Mouse (Mus musculus): ENCODE data around the gene Sh3d19. TPM values are rescaled to one million over a fixed set of nuclear protein-coding genes. Genes with fewer than 3 reads are reported as not detected.
A peak's percentile ranks its signal among the peaks of the same experiment; 100 is the strongest.
"Not testable (repeated sequence)": the region's sequence is repeated elsewhere in the genome, so short reads cannot be mapped to it uniquely, and the experiment has no call there.

Sh3d19 gene
- polyA plus RNA-seq, 1 experiment from 2014 or later, result 8.9 TPM

GRCm38 (mm10) chr3:85952696-85953283 lies 18.1 kb upstream of the Sh3d19 start:
- Histone ChIP-seq H3K36me3 (no peaks in the 10 kb centered on the region), H3K9me3 (0 out of 2 replicates have a peak, but pooled peaks cover 6% of the 10 kb centered on the region), H3K4me2 (replicated peaks) (no peak overlapping the region), H3K4me3 (no peak overlapping the region), H3K4me1 (no peaks in the 10 kb centered on the region), H3K27me3 (no peaks in the 10 kb centered on the region), H3K27ac (replicated peaks) (no peak overlapping the region), H3K9ac (replicated peaks) (no peak overlapping the region)
- ATAC-seq (ENCODE audit: low FRiP score, low read depth), result no peak
- WGBS, result 90% methylated on average over 10 of the region's 10 CpGs

- H3K27ac ChIP-seq (replicated peaks), result no peak overlapping the region
- H3K9me3 ChIP-seq, result no peaks in the 10 kb centered on the region
- 83% methylated on average over 9 of the region's 9 CpGs for WGBS
- no peak overlapping the region for H3K4me2 ChIP-seq (replicated peaks)
- no peak overlapping the region for H3K4me3 ChIP-seq
- no peaks in the 10 kb centered on the region for H3K36me3 ChIP-seq
- H3K9ac ChIP-seq (replicated peaks), result no peak overlapping the region
- no peak for ATAC-seq (ENCODE audit: low FRiP score, low read depth)
- no peaks in the 10 kb centered on the region for H3K4me1 ChIP-seq
- no peaks in the 10 kb centered on the region for H3K27me3 ChIP-seq
These were observed 15.6 kb upstream of the Sh3d19 start for GRCm38 (mm10) chr3:85955269-85955668.

GRCm38 (mm10) chr3:85955704-85956103 lies 15.2 kb upstream of the Sh3d19 start:
- Histone ChIP-seq H3K27ac (replicated peaks) (no peak overlapping the region), H3K4me1 (no peaks in the 10 kb centered on the region), H3K9ac (replicated peaks) (no peak overlapping the region), H3K4me3 (no peak overlapping the region), H3K9me3 (no peaks in the 10 kb centered on the region), H3K4me2 (replicated peaks) (no peak overlapping the region), H3K27me3 (no peaks in the 10 kb centered on the region), H3K36me3 (no peaks in the 10 kb centered on the region)
- ATAC-seq (ENCODE audit: low FRiP score, low read depth), result no peak
- 90% methylated on average over 5 of the region's 5 CpGs for WGBS

GRCm38 (mm10) chr3:85959669-85960068 lies 11.2 kb upstream of the Sh3d19 start:
- Histone ChIP-seq H3K36me3 (no peaks in the 10 kb centered on the region), H3K27ac (replicated peaks) (no peak overlapping the region), H3K27me3 (no peaks in the 10 kb centered on the region), H3K9me3 (peaks cover 4% of the 10 kb centered on the region; the same call in 1 of the 2 replicates), H3K4me1 (no peaks in the 10 kb centered on the region), H3K4me2 (replicated peaks) (no peak overlapping the region), H3K9ac (replicated peaks) (no peak overlapping the region), H3K4me3 (no peak overlapping the region)
- ATAC-seq (ENCODE audit: low FRiP score, low read depth), result no peak
- 82% methylated on average over 1 of the region's 1 CpGs for WGBS

DNA sequence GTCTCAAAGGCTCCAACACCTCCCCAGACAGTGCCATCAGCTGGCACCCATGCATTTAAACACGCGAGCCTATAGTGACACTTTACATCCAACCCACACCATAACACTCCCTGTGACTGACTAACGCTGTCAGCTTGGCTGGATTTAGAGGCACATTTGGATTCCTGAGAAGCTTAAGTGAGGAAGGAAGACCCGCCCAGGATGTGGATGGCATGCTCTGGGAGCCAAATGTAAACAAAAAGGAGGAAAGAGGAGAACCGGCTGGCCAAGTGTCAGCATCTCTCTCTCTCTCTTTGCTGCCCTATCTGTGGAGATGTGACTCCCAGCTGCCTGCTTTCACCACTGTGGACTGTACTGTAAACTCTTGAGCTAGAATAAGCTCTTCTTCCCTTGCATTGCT lies 9.8 kb upstream of the Sh3d19 start:
- Histone ChIP-seq H3K4me1 (no peaks in the 10 kb centered on the region), H3K4me3 (no peak overlapping the region), H3K36me3 (no peaks in the 10 kb centered on the region), H3K27ac (replicated peaks) (no peak overlapping the region), H3K4me2 (replicated peaks) (no peak overlapping the region), H3K9ac (replicated peaks) (no peak overlapping the region), H3K9me3 (peaks cover 4% of the 10 kb centered on the region; the same call in 1 of the 2 replicates), H3K27me3 (no peaks in the 10 kb centered on the region)
- ATAC-seq (ENCODE audit: low FRiP score, low read depth), result no peak
- 48% methylated on average over 5 of the region's 5 CpGs for WGBS

DNA sequence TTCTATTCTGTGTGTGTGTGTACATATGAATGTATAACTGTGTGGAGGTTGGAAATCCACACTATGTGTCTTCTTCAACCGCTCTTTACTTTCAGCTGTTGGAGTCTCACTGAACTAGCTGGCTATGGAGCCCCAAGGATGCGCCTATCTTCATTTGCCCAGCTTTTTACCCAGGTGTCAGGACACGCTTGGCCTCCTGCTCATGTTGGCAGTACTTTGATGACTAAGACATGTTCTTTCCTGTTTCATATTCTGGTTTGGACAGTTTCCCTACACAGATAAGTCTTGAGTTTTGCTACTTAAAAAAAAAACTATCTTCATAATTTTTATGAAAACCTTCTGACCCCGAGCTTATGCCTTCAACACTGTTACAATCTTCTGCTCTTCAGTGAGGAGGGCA lies 5.4 kb upstream of the Sh3d19 start:
- Histone ChIP-seq H3K27ac (replicated peaks) (no peak overlapping the region), H3K4me1 (0 out of 2 replicates have a peak, but pooled peaks cover 2% of the 10 kb centered on the region), H3K9me3 (peaks cover 4% of the 10 kb centered on the region; the same call in 1 of the 2 replicates), H3K4me2 (replicated peaks) (no peak overlapping the region), H3K27me3 (no peaks in the 10 kb centered on the region; the same call in 1 of the 2 replicates), H3K36me3 (no peaks in the 10 kb centered on the region), H3K4me3 (no peak overlapping the region), H3K9ac (replicated peaks) (no peak overlapping the region)
- 87% methylated on average over 4 of the region's 4 CpGs for WGBS
- no peak for ATAC-seq (ENCODE audit: low FRiP score, low read depth)

- no peak overlapping the region for H3K4me3 ChIP-seq
These were observed 1.9 kb upstream of the Sh3d19 start for GRCm38 (mm10) chr3:85969040-85969439.

GRCm38 (mm10) chr3:85971599-85971975 lies 678 bp downstream of the Sh3d19 start:
- ATAC-seq (ENCODE audit: low FRiP score, low read depth), result peak; percentile 45; the same call in 1 of the 2 replicates
- under 1% methylated on average over 13 of the region's 13 CpGs for WGBS
- H3K27me3 ChIP-seq, result peaks cover 9% of the 10 kb centered on the region; the same call in 1 of the 2 replicates

More at GRCm38 (mm10) chr3:85969040-85969439, 1.9 kb upstream of the Sh3d19 start:
- H3K4me2 ChIP-seq (replicated peaks), result no peak overlapping the region
- H3K4me1 ChIP-seq, result peaks cover 10% of the 10 kb centered on the region; the same call in 1 of the 2 replicates
- H3K36me3 ChIP-seq, result no peaks in the 10 kb centered on the region
- 92% methylated on average over 8 of the region's 8 CpGs for WGBS
- H3K27ac ChIP-seq (replicated peaks), result no peak overlapping the region
- no peak overlapping the region for H3K9ac ChIP-seq (replicated peaks)
- H3K27me3 ChIP-seq, result peaks cover 9% of the 10 kb centered on the region; the same call in 1 of the 2 replicates
- no peak for ATAC-seq (ENCODE audit: low FRiP score, low read depth)
- H3K9me3 ChIP-seq, result no peaks in the 10 kb centered on the region

DNA sequence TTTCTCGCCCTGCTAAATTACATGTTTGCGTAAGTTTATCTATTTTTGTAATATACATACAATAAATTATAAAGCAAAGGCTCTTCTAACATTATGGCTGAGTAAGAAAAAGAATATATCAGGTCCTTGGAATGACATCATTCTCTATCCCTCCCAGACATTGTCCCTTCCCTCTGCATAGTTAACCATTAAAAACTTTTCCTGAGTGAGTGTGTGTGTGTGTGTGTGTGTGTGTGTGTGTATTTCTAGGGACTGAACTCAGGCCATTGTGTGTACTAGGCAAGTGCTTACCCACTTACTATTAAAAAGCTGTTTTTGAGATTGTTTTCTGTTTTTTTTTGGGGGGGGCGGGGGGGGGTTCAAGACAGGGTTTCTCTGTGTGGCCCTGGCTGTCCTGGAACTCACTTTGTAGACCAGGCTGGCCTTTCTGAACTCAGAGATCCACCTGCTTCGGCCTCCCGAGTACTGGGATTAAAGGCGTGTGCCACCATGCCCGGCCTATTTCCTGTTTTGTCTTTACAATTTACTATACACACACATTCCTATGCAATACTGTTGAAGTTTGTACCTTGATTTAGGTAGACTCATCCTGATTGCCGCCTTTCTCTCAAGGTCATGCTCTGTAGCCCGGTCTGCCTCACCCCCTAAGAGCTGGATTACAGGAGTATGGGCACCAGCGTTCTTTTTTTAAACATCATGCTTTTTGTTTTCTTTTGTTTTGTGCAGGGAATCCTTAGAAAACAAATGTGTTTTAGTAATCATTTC lies 2.6 kb downstream of the Sh3d19 start:
- H3K4me1 ChIP-seq, result peaks cover 10% of the 10 kb centered on the region; the same call in 1 of the 2 replicates
- H3K27me3 ChIP-seq, result peaks cover 9% of the 10 kb centered on the region; the same call in 1 of the 2 replicates
- no peak overlapping the region for H3K9ac ChIP-seq (replicated peaks)
- H3K27ac ChIP-seq (replicated peaks), result no peak overlapping the region
- no peaks in the 10 kb centered on the region for H3K36me3 ChIP-seq
- no peak overlapping the region for H3K4me2 ChIP-seq (replicated peaks)
- ATAC-seq (ENCODE audit: low FRiP score, low read depth), result no peak
- H3K9me3 ChIP-seq, result no peaks in the 10 kb centered on the region
- WGBS, result 89% methylated on average over 10 of the region's 10 CpGs
- H3K4me3 ChIP-seq, result no peak overlapping the region

More at GRCm38 (mm10) chr3:85971599-85971975, 678 bp downstream of the Sh3d19 start:
- Histone ChIP-seq H3K4me2 (replicated peaks) (peak overlapping the region; percentile 88), H3K36me3 (no peaks in the 10 kb centered on the region), H3K4me3 (peak overlapping the region; percentile 83), H3K27ac (replicated peaks) (no peak overlapping the region), H3K4me1 (peaks cover 10% of the 10 kb centered on the region; the same call in 1 of the 2 replicates), H3K9ac (replicated peaks) (peak overlapping the region; percentile 79; the same call in 1 of the 2 replicates), H3K9me3 (no peaks in the 10 kb centered on the region)

- 83% methylated on average over 4 of the region's 4 CpGs for WGBS
These were observed 3.5 kb downstream of the Sh3d19 start for GRCm38 (mm10) chr3:85974451-85974850.

DNA sequence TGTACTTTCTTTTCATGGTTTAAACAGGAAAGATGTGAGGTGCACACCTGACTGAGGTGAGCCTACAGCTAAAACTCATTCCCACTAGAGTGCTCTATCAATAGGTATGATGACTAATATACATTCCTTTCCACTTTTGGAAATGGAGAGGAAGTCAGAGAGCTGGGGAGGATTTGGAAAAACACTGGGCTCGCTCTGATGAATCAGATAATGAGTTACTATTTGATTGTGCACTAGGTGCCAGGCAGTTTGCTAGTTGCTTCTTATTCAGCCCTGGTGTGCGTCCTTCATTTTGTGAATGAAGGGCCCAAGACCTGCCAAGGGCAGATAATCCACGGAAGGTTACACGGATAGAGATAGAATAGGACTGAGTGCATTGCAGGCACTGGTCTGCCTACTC lies 9.1 kb downstream of the Sh3d19 start:
- Histone ChIP-seq H3K9me3 (no peaks in the 10 kb centered on the region), H3K4me3 (no peak overlapping the region), H3K27ac (replicated peaks) (no peak overlapping the region), H3K36me3 (no peaks in the 10 kb centered on the region), H3K9ac (replicated peaks) (no peak overlapping the region), H3K4me1 (no peaks in the 10 kb centered on the region), H3K27me3 (no peaks in the 10 kb centered on the region), H3K4me2 (replicated peaks) (no peak overlapping the region)
- WGBS, result 90% methylated on average over 4 of the region's 4 CpGs
- ATAC-seq (ENCODE audit: low FRiP score, low read depth), result no peak

More at GRCm38 (mm10) chr3:85974451-85974850, 3.5 kb downstream of the Sh3d19 start:
- H3K36me3 ChIP-seq, result no peaks in the 10 kb centered on the region
- no peak overlapping the region for H3K9ac ChIP-seq (replicated peaks)
- H3K27ac ChIP-seq (replicated peaks), result no peak overlapping the region
- ATAC-seq (ENCODE audit: low FRiP score, low read depth), result no peak
- H3K27me3 ChIP-seq, result 0 out of 2 replicates have a peak, but pooled peaks cover 9% of the 10 kb centered on the region
- no peaks in the 10 kb centered on the region for H3K9me3 ChIP-seq
- peaks cover 10% of the 10 kb centered on the region; the same call in 1 of the 2 replicates for H3K4me1 ChIP-seq
- H3K4me2 ChIP-seq (replicated peaks), result no peak overlapping the region
- H3K4me3 ChIP-seq, result no peak overlapping the region

DNA sequence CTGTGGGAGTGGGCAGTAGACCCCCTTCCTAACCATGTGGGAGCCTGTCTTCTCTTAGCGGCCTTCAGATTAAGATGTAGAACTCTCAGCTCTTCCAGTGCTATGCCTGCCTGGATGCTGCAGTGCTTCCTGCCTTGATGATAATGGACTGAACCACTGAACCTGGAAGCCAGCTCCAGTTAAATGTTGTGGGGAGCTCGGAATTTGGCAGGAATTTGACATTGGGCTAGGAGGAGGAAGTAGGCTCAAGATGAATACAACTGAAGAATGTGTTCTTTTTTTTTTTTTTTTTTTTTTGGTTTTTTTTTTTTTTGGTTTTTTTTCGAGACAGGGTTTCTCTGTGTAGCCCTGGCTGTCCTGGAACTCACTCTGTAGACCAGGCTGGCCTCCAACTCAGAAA lies 10.9 kb downstream of the Sh3d19 start:
- not testable (repeated sequence) for H3K36me3 ChIP-seq; H3K27ac ChIP-seq (replicated peaks); ATAC-seq (ENCODE audit: low FRiP score, low read depth); H3K9me3 ChIP-seq; H3K27me3 ChIP-seq; H3K4me1 ChIP-seq; H3K4me3 ChIP-seq; H3K9ac ChIP-seq (replicated peaks); H3K4me2 ChIP-seq (replicated peaks)
- 71% methylated on average over 2 of the region's 3 CpGs for WGBS
